Mouse (Mus musculus) subcutaneous adipose tissue, adult 2 months (tissue): Measurements from ENCODE around the gene Cox4i2. TPM values are rescaled to one million over a fixed set of nuclear protein-coding genes. Genes with fewer than 3 reads are reported as not detected.

Experiments
- polyA plus RNA-seq: library from polyadenylated mRNA; depleted of rRNA; stranded (reverse); fragments of >200 nt; gene quantifications from 2 replicates; pipeline ENCODE4 v1.2.3, GENCODE M21; 2012; ENCODE audit warnings: low replicate concordance; rRNA removed

Cox4i2 gene
- polyA plus RNA-seq, result 9.4 and 12.8 TPM in 2 replicates

GRCm38 (mm10) chr2:152753944-152754711 lies at the start of gene Cox4i2:
Gene Cox4i2 (plus strand): TSS chr2:152754173.

GRCm38 (mm10) chr2:152736090-152736601 lies 17.8 kb upstream of the Cox4i2 start, which contains the start of gene Id1:
Gene Id1 (plus strand): TSS chr2:152736251.

Other genes starting within 250 kb of the Cox4i2 start
- gene Defb26, start 242.5 kb upstream of the Cox4i2 start, polyA plus RNA-seq, result 0.27 TPM in 1 of 2 replicates, not detected in the other
- 1.2 TPM in 1 of 2 replicates, not detected in the other for gene Defb28, start 235.9 kb upstream of the Cox4i2 start, polyA plus RNA-seq
- gene Defb29, start 214.1 kb upstream of the Cox4i2 start, polyA plus RNA-seq, result not detected in 2 replicates
- not detected in 2 replicates for gene Gm17416, start 184.8 kb upstream of the Cox4i2 start, polyA plus RNA-seq
- gene Defb21, start 181.4 kb upstream of the Cox4i2 start, polyA plus RNA-seq, result 0.46 TPM in 1 of 2 replicates, not detected in the other
- not detected in 2 replicates for gene Defb19, start 173.9 kb upstream of the Cox4i2 start, polyA plus RNA-seq
- gene Defb45, start 154.8 kb upstream of the Cox4i2 start, polyA plus RNA-seq, result not detected in 2 replicates
- gene Defb36, start 149.8 kb upstream of the Cox4i2 start, polyA plus RNA-seq, result not detected in 2 replicates
- gene Defb25, start 131.1 kb upstream of the Cox4i2 start, polyA plus RNA-seq, result 5.3 TPM in 1 of 2 replicates, not detected in the other
- 13.6 and 24.9 TPM in 2 replicates for gene Rem1, start 127.2 kb upstream of the Cox4i2 start, polyA plus RNA-seq
- 138 and 143 TPM in 2 replicates for gene H13, start 84.7 kb upstream of the Cox4i2 start, polyA plus RNA-seq
- gene Mcts2, start 67.1 kb upstream of the Cox4i2 start, polyA plus RNA-seq, result 7.2 and 10.9 TPM in 2 replicates
- gene Id1, start 17.9 kb upstream of the Cox4i2 start, polyA plus RNA-seq, result 163 and 303 TPM in 2 replicates
- 44.2 and 57.2 TPM in 2 replicates for gene Bcl2l1, start 77.6 kb downstream of the Cox4i2 start, polyA plus RNA-seq
- gene Tpx2, start 93.8 kb downstream of the Cox4i2 start, polyA plus RNA-seq, result 0.42 and 3.3 TPM in 2 replicates
- gene Mylk2, start 157.2 kb downstream of the Cox4i2 start, polyA plus RNA-seq, result 0.13 and 0.22 TPM in 2 replicates
- gene Foxs1, start 179.0 kb downstream of the Cox4i2 start, polyA plus RNA-seq, result 17.5 and 19.5 TPM in 2 replicates
- 0.49 and 3.4 TPM in 2 replicates for gene Dusp15, start 197.5 kb downstream of the Cox4i2 start, polyA plus RNA-seq
- 0.56 and 0.68 TPM in 2 replicates for gene Ttll9, start 208.3 kb downstream of the Cox4i2 start, polyA plus RNA-seq